Mouse (Mus musculus): ENCODE data around the gene Slc6a6.

- no peak for TF ChIP-seq ZKSCAN1 (IDR thresholded peaks at IDR 0.05; ENCODE audit: low read depth, low read length)
- TF ChIP-seq BHLHE40 (IDR thresholded peaks at IDR 0.05; ENCODE audit: borderline replicate concordance, low read depth, low read length): no peak
- peak; percentile 93 to 97 for TF ChIP-seq POLR2A (IDR thresholded peaks at IDR 0.05; ENCODE audit: control insufficient read depth in 1 of 2, insufficient read depth in 1 of 2, low read depth in 1 of 2, low read length in 2 of 2, poor library complexity in 1 of 2)
- TF ChIP-seq ETS1 (IDR thresholded peaks at IDR 0.05; ENCODE audit: low read depth, low read length): peak; percentile 15; the same call in 1 of the 2 replicates
- no peak for TF ChIP-seq CHD1 (IDR thresholded peaks at IDR 0.05; ENCODE audit: low read depth, low read length)
- TF ChIP-seq CTCF (IDR thresholded peaks at IDR 0.05 in 2 of 3, conservative IDR thresholded peaks at IDR 0.05 in 1 of 3; ENCODE audit: control insufficient read depth in 1 of 3, insufficient read depth in 1 of 3, low read depth in 2 of 3, low read length in 3 of 3, poor library complexity in 1 of 3, severe bottlenecking in 1 of 3): no peak
- peak; percentile 74 for TF ChIP-seq SIN3A (IDR thresholded peaks at IDR 0.05; ENCODE audit: low read length)
- peak; percentile 82; the same call in 1 of the 2 replicates for TF ChIP-seq MYC (IDR thresholded peaks at IDR 0.05; ENCODE audit: low read depth, low read length)
- no peak for TF ChIP-seq GABPA (IDR thresholded peaks at IDR 0.05; ENCODE audit: low read depth, low read length)
Measured at GRCm38 (mm10) chr6:91679095-91679577, 4.7 kb upstream of the Slc6a6 start.
